Mouse (Mus musculus): ENCODE results near the gene Fam129b.

Fam129b gene

DNA sequence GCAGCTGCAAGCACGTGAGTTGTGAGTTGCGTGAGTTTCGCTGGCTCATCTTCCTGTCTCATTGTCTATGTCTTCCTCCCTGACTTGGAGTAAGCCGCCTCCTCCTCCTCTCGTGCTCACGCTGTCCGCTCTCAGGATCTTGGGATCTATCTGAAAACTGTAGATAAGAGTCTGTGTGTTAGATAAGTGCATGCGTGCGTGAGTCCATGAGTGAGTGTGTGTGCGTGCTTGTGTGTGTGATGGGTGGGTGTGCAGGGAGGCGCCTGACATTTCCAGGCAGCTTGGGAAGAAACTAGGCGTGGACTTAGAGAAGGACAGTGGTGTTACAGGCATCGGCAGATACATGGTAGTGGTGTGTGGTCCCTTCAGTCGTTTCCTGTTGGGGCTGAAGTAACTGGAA lies 16.6 kb downstream of the Fam129b start:
- DNase-seq (ENCODE audit: low read depth) = no peak

DNA sequence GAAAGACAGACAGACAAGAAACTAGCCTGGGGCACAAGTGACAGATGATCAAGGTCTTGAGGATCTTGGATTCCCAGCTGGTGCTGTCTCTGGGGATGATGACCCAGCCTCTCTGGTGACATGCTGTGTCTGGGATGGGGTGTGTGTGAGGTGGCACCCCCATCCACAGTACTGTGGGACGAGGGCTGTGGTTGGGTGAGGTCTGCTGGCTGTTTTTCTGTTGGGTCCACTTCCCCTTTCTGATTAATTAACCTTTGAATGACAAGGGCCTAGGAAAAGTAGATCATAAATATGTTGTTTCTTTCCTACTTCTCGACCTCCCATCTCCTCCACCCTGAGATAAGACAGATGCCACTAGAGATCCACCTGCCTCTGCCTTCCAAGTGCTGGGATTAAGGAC lies 18.2 kb downstream of the Fam129b start:
- no peak for DNase-seq (ENCODE audit: low read depth)

DNA sequence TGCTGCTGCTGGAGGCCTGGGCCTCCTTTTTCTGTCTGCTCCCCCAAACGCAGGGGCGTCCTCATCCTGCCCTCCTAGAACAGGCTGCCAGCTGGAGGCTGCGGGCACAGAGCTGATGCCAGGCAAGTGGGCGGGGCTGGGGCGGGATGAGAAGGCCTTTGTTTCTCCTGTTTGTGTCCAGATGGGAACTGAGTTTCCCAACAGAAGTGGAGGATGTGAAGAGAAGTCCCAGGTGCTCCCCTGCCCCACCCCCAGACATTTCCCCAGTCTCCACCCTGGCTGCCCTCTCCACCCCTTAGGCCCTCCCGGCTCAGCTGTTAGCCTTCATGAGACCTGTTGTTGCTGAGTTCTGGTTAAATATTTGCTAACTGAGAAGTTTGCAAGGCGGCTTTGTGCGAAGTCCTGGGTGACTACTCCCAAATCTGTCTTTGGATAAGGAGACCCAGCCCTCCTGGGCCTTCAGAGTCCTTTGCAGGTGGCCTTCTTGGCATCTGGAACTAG lies 19.7 kb downstream of the Fam129b start:
- DNase-seq (ENCODE audit: low read depth) = no peak

DNA sequence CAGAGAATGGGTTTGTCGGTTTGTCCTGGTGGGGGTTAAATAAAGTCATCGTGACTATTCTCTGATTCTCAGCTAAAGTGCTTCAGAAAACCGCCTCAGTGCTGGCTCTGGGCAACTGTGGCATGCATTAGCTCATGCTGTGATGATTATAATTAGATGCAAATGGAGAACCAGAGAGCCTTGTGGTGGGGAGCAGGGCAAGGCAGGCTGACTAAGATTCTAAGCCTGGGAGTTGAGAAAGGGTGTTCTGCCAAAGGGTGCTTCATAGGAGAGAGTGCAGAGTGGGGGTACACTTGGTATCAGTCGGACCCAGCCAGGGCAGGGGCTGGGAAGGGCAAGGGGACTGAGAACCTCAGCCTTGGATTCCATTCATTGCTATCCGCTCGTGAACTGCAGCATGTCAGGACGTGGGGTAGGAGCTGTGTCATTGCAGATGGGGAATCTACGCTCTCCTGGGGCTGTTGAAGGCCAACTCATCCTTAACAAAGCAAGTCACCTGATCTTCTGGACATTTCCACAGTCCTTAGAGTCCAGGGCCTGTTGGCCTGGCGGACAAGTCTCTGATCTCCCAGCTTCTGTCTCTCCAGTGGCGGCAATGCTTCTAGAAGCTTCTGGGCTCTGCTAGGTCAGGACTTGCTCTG lies 20.7 kb downstream of the Fam129b start:
- DNase-seq (ENCODE audit: low read depth) = no peak

DNA sequence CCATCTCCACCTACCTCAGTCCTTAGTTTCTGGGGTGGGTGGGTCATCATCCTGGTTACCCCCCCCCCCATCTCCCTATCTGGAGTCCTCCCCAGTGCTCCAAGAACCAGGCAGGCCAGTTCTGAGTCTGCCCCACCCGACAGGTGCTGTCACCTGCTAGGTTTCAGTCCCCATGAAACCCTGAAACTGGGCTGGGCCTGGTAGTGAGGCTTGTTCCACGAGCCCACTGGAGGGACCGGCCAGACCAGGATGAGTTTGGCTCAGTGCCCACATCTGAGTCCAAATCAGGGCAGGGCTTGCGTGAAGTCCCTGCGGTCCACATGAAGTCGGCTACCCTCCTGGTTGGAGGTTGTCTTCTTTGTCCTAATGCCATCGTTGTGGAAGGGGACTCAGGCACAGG lies 23.1 kb downstream of the Fam129b start:
- DNase-seq (ENCODE audit: low read depth) = no peak

DNA sequence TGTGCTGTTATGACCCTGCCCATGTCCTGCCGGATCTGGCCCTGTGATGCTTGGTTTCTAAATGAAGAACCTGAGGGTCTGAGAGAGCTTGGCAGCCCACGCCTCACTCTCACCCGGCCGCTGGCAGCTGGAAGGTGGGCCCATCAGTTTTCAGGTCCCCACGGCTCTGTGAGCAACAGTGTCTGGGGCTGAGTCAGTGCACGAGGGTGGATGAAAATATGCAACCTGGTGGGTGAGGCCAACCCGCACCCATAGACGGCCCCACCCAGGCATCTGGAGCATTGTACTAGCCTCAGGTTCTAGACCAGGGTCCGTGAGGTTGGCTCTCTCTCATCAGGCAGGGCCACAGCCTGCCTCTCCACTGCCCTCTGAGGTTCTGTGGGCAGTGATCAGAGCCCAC lies 26.2 kb downstream of the Fam129b start:
- DNase-seq (ENCODE audit: low read depth) = no peak

DNA sequence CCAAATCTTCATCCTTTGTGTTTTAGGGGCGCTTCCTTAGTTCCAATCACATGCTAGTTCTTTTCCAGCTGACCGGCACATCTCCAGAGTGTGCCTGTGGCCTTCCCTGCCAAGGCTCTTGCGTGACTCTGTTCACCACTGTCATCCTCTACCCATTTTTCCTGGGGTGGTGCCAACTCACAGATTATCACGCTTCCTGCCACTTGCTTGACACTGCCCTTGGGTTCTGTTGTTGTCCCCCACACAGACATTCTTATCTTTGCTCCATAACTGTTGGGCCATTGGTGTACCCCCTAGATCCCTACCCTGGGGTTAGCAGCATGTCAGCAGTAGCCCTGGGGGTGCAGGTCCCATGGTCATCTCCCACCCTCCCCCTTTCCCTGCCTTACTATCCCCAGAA lies 27.6 kb downstream of the Fam129b start:
- DNase-seq (ENCODE audit: low read depth) = no peak

DNA sequence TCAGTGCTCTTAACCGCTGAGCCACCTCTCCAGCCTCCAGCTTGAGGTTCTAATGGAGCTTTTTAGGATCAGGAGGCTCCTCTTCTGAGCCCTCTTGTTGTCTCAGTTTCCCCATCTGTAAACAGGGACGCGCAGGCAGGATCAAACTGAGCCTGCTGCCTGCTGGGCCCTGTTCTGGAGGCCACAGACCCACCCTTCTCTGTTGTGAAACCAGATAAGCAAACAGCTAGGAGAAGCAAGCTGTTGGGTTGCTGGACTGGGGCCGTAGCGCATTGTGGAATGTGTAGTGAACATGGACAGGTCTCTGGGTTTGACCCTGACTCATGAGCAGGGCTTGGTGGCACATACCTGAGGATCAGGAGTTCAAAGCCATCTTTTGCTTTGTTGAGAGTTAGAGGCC lies 28.7 kb downstream of the Fam129b start:
- no peak for DNase-seq (ENCODE audit: low read depth)

DNA sequence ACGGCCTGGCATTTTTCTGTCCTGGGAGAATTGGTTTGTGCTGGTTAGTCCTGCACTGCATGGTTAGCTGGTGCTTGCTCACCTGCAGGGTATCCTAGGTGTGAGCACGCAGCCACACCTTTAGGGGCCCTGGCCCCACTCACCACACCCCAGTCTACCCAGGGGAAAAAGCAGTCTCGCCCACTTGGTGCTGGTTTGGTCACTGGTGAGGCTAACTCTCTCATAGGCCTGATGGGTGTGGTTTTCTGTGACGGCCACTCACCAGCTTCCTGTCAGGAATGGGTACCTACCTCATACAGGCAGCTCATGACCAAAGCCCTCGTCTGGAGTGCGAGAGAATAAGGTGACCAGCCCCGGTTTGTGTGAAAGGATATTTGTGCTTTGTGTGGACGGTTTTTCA lies 29.4 kb downstream of the Fam129b start:
- no peak for DNase-seq (ENCODE audit: low read depth)

DNA sequence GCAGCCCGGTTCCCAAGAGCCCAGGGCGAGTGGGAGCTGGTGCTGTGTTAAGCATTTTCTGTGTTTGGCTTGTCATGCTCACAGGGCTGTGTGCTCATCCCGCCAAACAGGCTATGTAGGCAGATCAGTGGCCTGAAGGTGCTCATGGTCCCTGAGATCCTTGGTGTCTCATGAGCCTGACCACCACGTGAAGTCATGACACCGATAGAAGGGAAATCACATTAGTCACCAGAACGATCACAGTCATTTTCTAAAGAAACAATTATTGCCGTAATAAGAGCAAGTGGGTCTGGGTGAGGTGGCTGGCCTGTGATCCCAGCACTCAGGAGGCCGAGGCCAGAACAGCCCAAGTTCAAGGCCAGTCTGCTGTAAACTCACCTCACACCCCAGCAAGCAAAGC lies 31.5 kb downstream of the Fam129b start:
- no peak for DNase-seq (ENCODE audit: low read depth)

DNA sequence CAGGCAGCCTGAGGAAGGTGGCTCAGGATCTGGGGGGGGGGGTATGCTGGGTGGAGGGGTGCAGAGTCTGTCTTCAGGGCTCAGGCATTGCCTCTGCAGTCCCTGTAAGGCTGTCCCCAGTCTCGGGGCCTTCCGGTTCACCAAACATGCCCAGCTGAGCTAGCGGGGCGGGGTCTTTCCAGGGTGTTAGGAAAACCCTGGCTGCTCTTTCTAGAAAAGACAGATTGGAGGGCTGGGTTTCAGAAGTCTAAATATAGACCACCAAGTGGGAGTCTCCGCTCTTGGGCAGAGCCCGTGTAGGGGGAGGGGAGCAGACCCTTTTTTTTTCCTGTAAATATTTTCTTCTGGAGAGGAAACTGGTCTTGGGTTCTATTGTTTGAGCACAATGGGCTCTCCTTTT lies 32.4 kb downstream of the Fam129b start:
- no peak for DNase-seq (ENCODE audit: low read depth)

DNA sequence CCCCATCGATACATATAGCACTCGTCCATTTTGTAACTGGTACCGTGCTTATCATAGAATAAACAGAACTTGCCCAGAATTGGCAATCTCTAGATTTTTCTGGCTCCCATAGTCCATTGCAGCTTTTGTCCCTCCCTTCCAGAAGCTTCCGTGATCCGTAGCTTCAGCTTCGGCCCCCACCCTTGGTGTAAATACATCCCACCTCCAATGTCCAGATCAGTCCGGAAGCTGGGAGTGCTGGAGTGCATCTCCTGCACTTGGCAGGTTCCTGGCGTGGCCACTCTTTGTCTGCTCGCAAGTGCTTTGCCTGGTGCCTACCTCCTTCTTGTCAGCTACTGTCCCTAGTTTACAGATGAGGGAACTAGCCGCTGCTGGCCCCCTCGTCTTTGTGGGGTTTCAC lies 32.9 kb downstream of the Fam129b start:
- DNase-seq (ENCODE audit: low read depth) = no peak

DNA sequence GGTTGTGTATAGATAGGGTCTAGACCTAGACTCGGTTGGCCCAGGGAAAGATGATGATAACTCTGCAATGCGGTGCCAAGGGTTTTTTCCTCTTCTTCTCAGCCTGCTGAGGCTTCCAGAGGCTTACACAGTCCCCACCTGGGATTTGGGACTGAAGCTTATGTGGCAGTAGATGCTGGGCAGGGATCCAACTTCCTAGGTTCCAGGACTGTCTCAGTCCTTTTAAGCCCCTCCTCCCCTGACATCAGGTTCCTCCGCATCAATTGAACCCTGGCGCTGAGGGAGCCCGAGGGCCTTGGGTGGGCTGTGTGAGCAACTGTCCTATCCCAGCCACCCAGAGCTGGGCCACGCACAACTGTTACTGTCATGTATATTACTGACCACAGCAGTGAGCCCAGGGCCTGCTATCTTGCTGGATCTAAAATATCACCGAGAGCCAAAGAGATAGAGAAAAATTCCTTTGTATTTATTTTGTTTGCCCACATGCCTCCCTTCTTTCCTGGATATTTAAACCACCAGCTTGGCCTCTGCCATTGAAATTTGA lies 35.8 kb downstream of the Fam129b start:
- no peak for DNase-seq (ENCODE audit: low read depth)

DNA sequence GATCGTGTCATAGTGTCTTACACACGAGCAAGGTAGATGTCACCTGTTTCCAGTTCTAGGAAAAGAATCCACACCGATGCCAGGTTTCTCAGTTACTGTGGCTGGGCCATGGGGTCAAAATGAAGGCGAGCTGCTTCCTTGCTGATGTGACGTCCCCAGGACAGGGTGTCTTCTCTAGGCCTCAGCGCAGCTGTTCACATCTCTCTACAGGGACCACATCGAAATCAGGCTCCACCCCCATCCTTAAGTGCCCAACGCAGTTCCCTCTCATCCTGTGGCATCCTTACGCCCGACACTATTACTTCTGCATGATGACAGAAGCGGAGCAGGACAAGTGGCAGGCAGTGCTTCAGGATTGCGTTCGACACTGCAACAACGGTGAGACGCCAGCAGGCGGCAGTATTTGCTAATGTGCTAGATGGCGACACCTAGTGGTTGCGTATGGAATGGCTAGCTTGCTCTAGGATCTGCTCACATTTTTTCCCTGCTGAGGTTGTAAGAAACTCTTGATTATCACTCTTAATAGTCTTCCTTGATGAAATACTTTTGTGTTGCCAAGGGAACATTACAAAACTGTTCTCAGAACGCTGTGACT lies 36.4 kb downstream of the Fam129b start:
- peak; percentile 95 for DNase-seq (ENCODE audit: low read depth)

DNA sequence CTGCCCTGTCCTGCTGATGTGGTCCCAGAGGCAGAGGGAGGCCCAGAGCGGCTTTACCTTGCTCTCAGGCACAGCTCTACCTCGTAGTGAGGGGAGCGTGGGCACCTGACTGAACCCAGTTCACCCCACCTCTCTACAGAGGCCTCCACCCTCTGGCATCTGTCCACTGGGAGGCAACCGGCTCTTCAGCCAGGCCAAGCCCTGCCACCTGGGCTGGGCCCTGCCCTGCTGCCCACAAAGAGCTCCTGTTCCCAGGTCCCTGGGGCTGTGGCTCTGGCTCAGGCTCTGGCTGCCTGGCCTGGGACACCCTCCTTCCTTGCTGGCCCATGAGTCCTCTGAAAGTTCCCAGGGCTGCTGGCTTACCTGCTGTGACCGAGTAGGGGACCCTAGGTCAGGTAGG lies 38.4 kb downstream of the Fam129b start:
- DNase-seq (ENCODE audit: low read depth) = no peak

DNA sequence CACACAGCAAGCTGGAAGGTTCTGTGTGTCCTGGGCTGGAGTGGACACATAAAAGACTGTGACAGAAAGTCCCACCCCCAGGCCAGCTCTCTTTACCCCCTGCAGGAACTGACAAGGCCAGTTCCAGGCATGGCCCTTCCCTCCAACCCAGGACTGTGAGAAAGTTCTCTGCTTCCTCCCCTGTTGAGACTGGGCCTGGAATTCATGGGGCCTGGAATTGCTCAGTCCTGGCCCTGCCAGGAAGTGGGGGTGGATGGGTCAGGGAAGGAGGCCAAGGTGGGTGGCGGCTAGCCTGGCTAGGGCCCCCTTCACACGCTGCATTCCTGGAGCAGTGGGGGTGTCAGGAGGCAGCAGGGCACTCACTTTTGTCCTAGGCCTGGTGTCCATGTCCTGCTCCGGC lies 39.0 kb downstream of the Fam129b start:
- no peak for DNase-seq (ENCODE audit: low read depth)

DNA sequence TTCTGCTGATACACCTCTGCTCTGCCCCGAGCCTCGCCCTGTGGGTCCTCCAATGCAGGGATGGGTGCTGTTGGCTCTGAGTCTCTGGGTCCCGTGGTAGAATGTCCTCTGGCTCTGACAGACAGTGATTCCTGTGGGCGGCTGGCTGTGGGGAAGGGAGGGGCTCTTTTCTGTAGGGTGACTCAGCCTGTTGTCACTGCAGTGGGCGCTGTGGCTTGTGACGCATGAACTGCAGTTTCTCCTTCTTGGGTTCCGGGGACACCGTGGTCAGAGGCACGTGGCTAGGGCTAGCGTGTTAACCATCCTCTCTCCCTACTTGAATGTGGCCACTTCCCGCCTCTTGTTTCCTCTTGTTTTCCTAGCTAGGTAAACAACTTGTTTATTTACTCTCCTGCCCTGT lies 41.6 kb downstream of the Fam129b start:
- DNase-seq (ENCODE audit: low read depth) = peak; percentile 37

DNA sequence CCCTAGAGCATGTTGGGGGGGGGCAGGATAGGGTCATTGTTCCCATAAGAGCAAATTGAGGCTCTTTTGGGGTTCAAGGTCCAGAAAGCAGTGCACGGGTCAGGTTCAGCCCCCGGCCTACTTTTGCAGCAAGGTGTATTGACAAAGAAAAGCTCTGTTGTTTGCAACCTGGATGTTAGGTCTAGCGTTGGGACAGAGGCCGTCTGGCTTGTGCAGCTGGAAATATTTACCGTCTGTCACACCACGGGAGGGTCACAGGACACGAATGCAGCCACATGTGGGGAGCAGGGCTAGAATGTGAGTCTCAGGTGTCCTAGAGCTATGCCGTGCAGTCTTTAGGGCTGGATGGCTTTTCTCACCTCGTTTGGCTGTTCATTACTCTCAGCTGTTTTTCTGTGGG lies 42.5 kb downstream of the Fam129b start:
- no peak for DNase-seq (ENCODE audit: low read depth)

DNA sequence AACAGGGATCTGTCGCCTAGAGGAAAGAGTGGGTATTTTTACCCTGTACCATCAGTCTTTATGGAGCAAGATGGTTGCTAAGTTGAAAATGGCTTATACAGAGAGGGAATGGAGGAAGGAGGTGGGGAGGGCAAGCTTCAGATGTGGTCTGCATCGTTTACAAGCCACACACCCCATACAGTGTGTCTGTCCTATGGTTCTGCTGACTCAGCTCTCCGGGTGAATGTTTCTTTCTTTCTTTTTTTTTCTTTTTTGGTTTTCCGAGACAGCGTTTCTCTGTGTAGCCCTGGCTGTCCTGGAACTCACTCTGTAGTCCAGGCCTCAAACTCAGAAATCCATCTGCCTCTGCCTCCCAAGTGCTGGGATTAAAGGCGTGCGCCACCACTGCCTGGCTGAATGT lies 45.3 kb downstream of the Fam129b start:
- DNase-seq (ENCODE audit: low read depth) = no peak

DNA sequence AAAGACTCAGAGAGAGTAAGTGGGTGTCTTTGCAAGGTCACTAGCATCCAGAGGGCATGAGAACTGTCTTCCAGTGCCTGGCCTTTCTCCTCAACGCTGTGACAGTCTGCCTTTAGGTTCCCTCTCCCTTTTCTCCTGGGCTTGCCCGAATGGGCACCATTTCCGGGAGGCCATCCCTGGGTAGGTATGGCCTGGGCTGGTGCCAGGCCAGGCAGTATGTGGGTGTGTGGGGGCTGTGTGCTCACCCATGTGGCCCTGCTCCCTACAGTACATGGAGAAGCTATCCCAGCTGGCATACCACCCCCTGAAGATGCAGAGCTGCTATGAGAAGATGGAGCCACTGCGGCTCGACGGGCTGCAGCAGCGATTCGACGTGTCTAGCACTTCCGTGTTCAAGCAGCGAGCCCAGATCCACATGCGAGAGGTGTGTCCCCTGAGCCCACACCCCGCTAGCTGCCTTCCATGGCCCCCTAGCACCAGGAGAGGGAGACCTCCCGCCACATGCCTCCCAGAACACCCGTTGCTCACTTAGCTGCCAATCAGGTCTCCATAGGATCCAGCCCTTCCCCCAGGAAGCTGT lies 46.0 kb downstream of the Fam129b start:
- no peak for DNase-seq (ENCODE audit: low read depth)

DNA sequence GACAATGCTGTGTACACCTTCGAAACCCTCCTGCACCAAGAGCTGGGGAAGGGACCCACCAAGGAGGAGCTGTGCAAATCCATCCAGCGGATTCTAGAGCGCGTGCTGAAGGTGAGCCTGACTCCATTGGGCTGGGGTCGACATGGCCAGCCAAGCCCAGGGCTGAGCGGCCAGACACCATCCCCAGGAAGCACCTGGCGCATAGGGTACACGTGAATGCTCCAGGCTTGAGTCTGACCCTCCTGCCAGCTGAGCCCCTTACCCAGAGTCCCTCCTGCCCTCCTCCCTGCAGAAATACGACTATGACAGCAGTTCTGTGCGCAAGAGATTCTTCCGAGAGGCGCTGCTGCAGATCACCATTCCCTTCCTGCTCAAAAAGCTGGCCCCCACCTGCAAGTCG lies 46.6 kb downstream of the Fam129b start:
- no peak for DNase-seq (ENCODE audit: low read depth)

DNA sequence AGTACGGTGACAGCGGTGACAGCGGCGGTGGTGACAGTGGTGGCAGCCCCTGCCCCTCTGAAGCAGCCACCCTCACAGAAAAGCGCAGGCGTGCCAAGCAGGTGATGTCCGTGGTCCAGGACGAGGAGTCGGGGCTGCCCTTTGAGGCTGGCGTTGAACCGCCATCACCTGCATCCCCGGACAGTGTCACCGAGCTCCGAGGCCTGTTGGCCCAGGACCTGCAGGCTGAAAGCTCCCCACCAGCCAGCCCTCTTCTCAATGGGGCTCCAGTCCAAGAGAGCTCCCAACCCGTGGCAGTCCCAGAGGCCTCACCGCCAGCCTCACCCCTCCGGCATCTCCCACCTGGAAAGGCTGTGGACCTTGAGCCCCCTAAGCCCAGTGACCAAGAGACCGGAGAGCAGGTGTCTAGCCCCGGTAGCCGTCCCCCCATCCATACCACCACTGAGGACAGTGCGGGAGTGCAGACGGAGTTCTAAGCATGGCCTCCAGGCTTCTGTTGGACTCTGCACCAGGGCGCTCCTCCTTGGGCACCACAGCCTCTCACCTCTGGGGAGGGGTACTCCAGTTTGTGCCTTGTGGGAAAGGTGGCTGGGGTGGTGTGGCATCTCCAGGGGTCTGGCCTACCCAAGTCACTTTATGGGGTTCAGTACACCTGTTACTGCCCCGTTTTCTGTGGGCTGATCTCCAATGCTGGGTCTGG lies 47.8 kb downstream of the Fam129b start:
- no peak for DNase-seq (ENCODE audit: low read depth)

DNA sequence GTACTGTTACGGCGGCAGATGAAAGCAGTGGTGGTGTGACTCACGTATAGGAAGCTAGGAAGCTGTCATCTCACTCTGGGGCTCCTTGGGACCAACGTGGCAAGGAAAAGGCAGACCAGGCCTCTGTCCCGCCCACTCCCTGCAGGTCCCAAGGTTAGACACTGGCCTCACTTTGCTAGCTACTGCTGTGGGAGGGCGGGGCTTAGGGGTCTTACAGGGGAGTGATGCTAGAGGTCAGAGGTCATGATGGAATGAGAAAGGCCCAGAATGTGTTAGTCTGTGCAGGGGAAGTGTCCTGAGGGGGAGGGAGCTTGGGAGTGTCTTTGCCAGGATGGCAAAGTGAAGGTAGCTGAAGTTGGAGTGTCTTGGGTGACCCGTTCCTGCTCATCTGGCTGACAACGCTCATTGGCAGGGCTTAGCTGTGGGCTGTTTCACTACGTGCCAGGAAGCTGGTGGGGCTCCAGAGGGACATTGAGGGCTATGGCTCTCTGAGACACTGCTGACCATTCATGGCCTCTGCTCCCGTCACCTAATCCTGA lies 48.5 kb downstream of the Fam129b start:
- DNase-seq (ENCODE audit: low read depth) = no peak

All from naive thymus-derived CD4-positive, alpha-beta T cell, adult 2 months (primary cell).